Mouse (Mus musculus) hindbrain, embryonic 13.5 days (tissue): Measurements from ENCODE around the gene Cma2. TPM values are rescaled to one million over a fixed set of nuclear protein-coding genes. Genes with fewer than 3 reads are reported as not detected.
"Not testable (repeated sequence)": the region's sequence is repeated elsewhere in the genome, so short reads cannot be mapped to it uniquely, and the experiment has no call there.

Experiments used
- ATAC-seq: fragments of 200-750 bp; cut with Nextera tagmentation; 2 replicates; pipeline ENCODE4 v1.8.0; 2017; ENCODE audit warnings: moderate TSS enrichment; ENCODE audit not compliant: low FRiP score
- H3K27ac ChIP-seq: fragments of 300-500 bp; sonication (generic); 2 replicates; pipeline ENCODE4 v1.5.1; 2015; ENCODE audit warnings: inconsistent platforms, mild to moderate bottlenecking, moderate library complexity
- H3K27me3 ChIP-seq: fragments of 300-500 bp; sonication (generic); 2 replicates; pipeline ENCODE4 v1.6.1; 2015; ENCODE audit warnings: mild to moderate bottlenecking, inconsistent platforms
- H3K36me3 ChIP-seq: fragments of 300-500 bp; sonication (generic); 2 replicates; pipeline ENCODE4 v1.6.1; 2015; ENCODE audit warnings: mild to moderate bottlenecking, inconsistent platforms
- H3K4me1 ChIP-seq: fragments of 300-500 bp; sonication (generic); replicated peaks from 2 replicates; pipeline ENCODE4 v1.6.1; 2015; ENCODE audit warnings: inconsistent platforms
- H3K4me2 ChIP-seq: fragments of 300-500 bp; sonication (generic); 2 replicates; pipeline ENCODE4 v1.6.1; 2015; ENCODE audit warnings: inconsistent platforms, mild to moderate bottlenecking, moderate library complexity
- H3K4me3 ChIP-seq: fragments of 300-500 bp; sonication (generic); 2 replicates; pipeline ENCODE4 v1.5.1; 2015; ENCODE audit warnings: mild to moderate bottlenecking, inconsistent platforms
- H3K9ac ChIP-seq: fragments of 300-500 bp; sonication (generic); 2 replicates; pipeline ENCODE4 v1.6.1; 2015; ENCODE audit warnings: mild to moderate bottlenecking, inconsistent platforms
- H3K9me3 ChIP-seq: fragments of 300-500 bp; sonication (generic); 2 replicates; pipeline ENCODE4 v1.6.1; 2016; ENCODE audit warnings: inconsistent platforms
- WGBS: fragments of 180-500 bp; shearing (Covaris S2); methylation state at CpG from one replicate; pipeline ENCODE4 v1.1.7; 2015; 5-methylcytosine and 5-hydroxymethylcytosine counted together
- polyA plus RNA-seq: library from polyadenylated mRNA; unstranded; fragments of >200 nt; fragmentation: Nextera tagmentation; extraction: Ambion mirVana; gene quantifications from 2 replicates; pipeline ENCODE4 v1.2.1, GENCODE M21; 2015

Cma2 gene
- polyA plus RNA-seq, 1 experiment from 2014 or later: not detected

DNA sequence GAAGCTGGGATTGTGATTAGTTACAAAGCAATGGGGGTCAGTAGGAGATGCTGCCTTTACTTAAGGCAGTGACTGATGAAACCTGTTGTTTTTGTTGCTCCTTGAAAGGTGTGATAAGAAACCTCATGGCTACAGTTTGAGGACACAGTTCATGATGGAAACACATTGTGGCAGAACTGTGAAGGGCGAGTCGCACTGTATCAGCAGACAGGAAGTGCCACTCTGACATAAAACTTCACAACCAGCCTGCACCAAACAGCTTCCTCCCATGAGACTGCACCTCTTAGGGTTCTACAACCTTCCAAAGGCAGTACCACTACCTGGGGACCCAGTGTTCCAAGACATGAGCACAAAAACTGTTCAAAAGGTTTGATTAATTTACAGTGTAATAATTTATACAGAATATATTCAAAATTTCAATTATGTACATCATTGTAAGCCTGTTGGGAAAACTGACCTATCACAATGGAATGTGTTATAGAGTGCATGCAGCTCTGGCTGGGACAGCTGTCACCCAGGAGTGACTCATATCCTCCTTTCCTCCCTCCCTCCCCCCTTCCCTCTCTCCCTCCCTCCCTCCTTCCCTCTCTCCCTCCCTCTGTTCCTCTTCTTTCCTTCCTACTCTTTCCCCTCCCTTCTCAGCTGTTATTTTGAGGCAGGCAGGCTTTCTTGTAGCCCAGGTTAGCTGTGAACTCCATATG, 4.4 kb upstream of the Cma2 start:
- 85% methylated on average over 2 of the region's 2 CpGs for WGBS
- Histone ChIP-seq H3K27me3 (no peaks in the 10 kb centered on the region), H3K9me3 (no peaks in the 10 kb centered on the region), H3K4me2 (no peak overlapping the region), H3K4me3 (no peak overlapping the region), H3K27ac (no peak overlapping the region), H3K9ac (no peak overlapping the region), H3K36me3 (no peaks in the 10 kb centered on the region), H3K4me1 (no peaks in the 10 kb centered on the region)
- no peak for ATAC-seq

DNA sequence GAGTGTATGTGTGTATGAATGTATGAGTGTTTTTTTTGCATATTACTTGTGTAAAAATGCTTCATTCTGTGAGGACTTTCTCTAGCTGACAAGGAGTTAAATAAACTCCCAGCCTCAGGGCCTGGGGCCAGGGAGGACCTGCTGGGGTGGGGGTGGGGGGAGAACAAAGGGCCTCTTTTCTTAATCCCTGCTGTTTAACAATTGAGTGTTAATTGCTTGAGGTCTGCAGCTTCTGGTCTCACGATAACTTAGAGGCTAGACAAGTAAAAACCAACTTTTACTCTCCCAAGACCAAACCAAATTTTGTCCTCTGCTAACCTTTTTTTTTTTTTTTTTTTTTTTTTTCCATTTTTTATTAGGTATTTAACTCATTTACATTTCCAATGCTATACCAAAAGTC, 12.5 kb downstream of the Cma2 start:
- Histone ChIP-seq H3K9ac (no peak overlapping the region), H3K27ac (no peak overlapping the region), H3K36me3 (no peaks in the 10 kb centered on the region), H3K4me3 (no peak overlapping the region), H3K27me3 (no peaks in the 10 kb centered on the region), H3K9me3 (no peaks in the 10 kb centered on the region), H3K4me2 (no peak overlapping the region), H3K4me1 (no peaks in the 10 kb centered on the region)
- 0% methylated on average over 1 of the region's 1 CpGs for WGBS
- no peak for ATAC-seq

DNA sequence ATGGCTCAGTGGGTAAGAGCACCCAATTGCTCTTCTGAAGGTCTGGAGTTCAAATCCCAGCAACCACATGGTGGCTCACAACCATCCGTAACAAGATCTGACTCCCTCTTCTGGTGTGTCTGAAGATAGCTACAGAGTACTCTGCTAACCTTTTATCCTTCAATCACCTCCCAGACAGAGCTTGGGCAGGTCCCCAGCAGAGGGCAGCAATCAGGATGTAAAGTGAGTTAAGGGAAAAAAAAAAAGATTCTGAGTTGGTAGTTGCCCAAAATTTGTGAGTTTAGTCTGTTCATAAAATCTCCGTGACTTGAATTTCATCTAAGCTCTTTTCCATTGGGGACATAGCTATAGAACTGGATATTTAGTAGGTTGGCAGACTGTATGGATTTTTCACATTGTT, 13.1 kb downstream of the Cma2 start:
- not testable (repeated sequence) for H3K4me1 ChIP-seq, H3K9me3 ChIP-seq, H3K27me3 ChIP-seq, H3K36me3 ChIP-seq, H3K4me2 ChIP-seq, H3K27ac ChIP-seq, H3K4me3 ChIP-seq, H3K9ac ChIP-seq, ATAC-seq
- 48% methylated on average over 2 of the region's 2 CpGs for WGBS

DNA sequence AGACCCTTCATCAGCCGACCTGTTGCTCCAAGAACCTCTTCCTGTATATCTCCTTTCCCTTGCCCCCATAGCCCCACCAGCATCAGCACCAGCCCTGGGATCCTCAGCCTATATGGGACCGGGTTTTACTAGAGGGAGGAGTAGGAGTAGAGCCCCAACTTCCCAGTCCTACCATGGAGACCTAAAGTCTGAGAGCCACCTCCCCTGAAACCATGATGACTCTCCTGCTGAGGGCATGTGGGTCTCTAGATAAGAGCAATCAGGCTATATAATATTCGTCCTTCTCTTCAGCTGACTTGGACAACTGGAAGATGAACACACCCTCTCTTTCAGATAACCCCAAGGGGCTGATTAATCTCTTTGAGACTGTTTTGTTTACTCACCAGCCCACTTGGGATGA, 36.7 kb downstream of the Cma2 start:
- WGBS: 100% methylated on average over 2 of the region's 3 CpGs
- H3K4me2 ChIP-seq, H3K4me1 ChIP-seq: not testable (repeated sequence)

DNA sequence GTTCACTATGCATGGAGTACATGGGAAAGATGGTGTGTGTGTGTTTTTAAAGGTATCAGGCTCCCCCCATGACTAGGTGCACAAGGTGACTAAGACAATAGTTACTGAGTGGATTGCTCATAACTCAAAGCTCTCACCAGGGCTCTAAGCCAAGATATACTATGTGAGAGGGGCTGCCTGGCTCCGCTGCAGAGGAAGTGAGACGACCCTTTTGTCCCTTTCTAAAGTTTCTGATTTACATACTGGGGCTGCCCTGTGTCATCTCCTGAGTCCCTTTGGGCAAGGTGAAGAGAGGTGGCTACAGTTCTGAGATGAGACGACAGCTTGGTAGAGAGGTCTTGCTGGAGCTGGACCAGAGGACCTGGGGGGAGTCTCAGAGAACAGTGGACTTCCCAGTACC, 62.4 kb downstream of the Cma2 start:
- Histone ChIP-seq H3K27me3 (no peaks in the 10 kb centered on the region), H3K36me3 (no peaks in the 10 kb centered on the region), H3K9me3 (no peaks in the 10 kb centered on the region), H3K9ac (no peak overlapping the region), H3K27ac (no peak overlapping the region), H3K4me3 (no peak overlapping the region), H3K4me1 (no peaks in the 10 kb centered on the region), H3K4me2 (no peak overlapping the region)
- 79% methylated on average over 3 of the region's 3 CpGs for WGBS
- no peak for ATAC-seq

More for the DNA sequence above, 36.7 kb downstream of the Cma2 start:
- H3K9ac ChIP-seq, H3K36me3 ChIP-seq, H3K9me3 ChIP-seq, H3K27me3 ChIP-seq, H3K4me3 ChIP-seq, ATAC-seq, H3K27ac ChIP-seq: not testable (repeated sequence)

DNA sequence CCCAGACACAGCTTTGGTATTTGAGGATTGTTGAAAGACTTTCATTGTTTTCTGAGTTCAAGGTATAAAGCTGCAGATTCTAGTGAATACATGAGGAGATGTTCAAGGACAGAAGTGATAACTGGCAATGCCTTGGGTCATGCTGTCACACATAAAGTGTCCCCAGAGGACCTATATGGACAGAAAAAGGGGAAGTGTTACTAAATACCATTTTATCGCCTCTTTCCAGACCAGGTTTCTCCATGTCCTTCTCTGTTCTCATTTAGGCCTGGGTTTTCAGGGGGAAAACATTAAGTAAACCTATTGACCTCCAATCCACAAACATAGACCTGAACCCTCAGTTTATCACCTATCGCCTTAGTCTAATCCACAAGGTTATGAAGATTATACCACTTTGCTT, 63.1 kb downstream of the Cma2 start:
- WGBS: 92% methylated on average over 2 of the region's 2 CpGs
- no peak overlapping the region for H3K9ac ChIP-seq
- no peak overlapping the region for H3K4me3 ChIP-seq
- no peaks in the 10 kb centered on the region for H3K9me3 ChIP-seq
- ATAC-seq: no peak
- H3K36me3 ChIP-seq: no peaks in the 10 kb centered on the region
- no peak overlapping the region for H3K4me2 ChIP-seq
- no peak overlapping the region for H3K27ac ChIP-seq
- H3K4me1 ChIP-seq: no peaks in the 10 kb centered on the region
- no peaks in the 10 kb centered on the region for H3K27me3 ChIP-seq

DNA sequence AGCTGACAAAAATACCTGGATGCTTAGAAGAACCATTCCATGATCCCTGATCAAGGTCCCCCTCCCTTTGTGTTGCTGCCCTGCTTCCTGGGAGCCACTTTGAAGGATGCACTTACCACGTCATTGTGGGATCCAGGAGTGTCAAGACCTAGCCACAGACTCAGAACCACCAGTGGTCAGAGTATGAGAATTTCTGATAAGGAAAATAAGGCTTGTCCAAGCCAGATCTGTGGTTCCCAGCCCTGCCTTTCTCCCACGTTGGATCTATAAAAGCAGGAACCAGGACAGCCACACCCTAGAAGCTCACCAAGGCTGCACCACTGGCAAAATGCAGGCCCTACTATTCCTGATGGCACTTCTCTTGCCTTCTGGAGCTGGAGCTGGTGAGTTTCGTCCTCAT, 66.9 kb downstream of the Cma2 start, which contains the start of gene Mcpt1:
Mcpt1 (plus strand) TSS at position 301 of the 400 bp plus-strand sequence.
- H3K4me3 ChIP-seq, H3K27me3 ChIP-seq, H3K36me3 ChIP-seq, H3K4me2 ChIP-seq, ATAC-seq, H3K27ac ChIP-seq, H3K4me1 ChIP-seq, H3K9me3 ChIP-seq, H3K9ac ChIP-seq: not testable (repeated sequence)
- 82% methylated on average over 3 of the region's 3 CpGs for WGBS

DNA sequence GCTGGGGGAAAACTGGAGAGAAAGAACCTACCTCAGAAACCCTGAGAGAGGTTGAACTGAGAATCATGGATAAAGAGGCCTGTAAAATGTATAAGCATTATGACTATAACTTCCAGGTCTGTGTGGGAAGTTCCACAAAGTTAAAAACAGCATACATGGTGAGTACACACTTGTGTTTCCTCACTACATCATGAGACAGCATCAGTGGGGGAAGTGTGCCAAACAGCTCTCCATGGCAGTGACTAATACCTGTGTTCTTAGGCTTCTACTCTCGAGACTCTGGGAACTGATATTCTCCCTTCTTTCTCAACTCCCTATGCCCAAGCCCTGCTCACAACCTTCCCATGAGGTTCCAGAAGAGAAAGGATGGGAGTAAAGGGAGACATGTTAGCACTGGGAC, 68.7 kb downstream of the Cma2 start:
- Histone ChIP-seq H3K4me3 (no peak overlapping the region), H3K9ac (no peak overlapping the region), H3K4me1 (no peaks in the 10 kb centered on the region), H3K27ac (no peak overlapping the region), H3K4me2 (no peak overlapping the region), H3K36me3 (no peaks in the 10 kb centered on the region), H3K27me3 (no peaks in the 10 kb centered on the region), H3K9me3 (no peaks in the 10 kb centered on the region)
- no peak for ATAC-seq
- 67% methylated on average over 1 of the region's 1 CpGs for WGBS

DNA sequence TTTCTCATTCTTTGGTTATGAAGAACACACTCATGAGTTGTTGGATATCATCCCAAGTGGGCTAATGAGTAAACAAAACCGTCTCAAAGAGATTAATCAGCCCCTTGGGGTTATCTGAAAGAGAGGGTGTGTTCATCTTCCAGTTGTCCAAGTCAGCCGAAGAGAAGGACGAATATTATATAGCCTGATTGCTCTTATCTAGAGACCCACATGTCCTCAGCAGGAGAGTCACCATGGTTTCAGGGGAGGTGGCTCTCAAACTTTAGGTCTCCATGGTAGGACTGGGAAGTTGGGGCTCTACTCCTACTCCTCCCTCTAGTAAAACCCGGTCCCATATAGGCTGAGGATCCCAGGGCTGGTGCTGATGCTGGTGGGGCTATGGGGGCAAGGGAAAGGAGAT, 70.5 kb downstream of the Cma2 start:
- H3K36me3 ChIP-seq, H3K4me1 ChIP-seq, H3K27ac ChIP-seq, H3K27me3 ChIP-seq, ATAC-seq, H3K4me3 ChIP-seq, H3K9ac ChIP-seq, H3K4me2 ChIP-seq, H3K9me3 ChIP-seq: not testable (repeated sequence)
- WGBS: 94% methylated on average over 4 of the region's 4 CpGs

Other genes with a start within 250 kb of the Cma2 start
- 0.19 and 0.47 TPM in 2 replicates for gene Tgm1, start 237.1 kb upstream of the Cma2 start, polyA plus RNA-seq
- 56.4 and 57.0 TPM in 2 replicates for gene Rabggta, start 228.7 kb upstream of the Cma2 start, polyA plus RNA-seq
- gene Dhrs1, start 205.3 kb upstream of the Cma2 start, polyA plus RNA-seq: 77.4 and 79.2 TPM in 2 replicates
- gene Nop9, start 205.3 kb upstream of the Cma2 start, polyA plus RNA-seq: 28.7 and 33.5 TPM in 2 replicates
- gene Cideb, start 192.5 kb upstream of the Cma2 start, polyA plus RNA-seq: 0.25 TPM in 2 replicates
- gene Ltb4r2, start 189.6 kb upstream of the Cma2 start, polyA plus RNA-seq: 0.43 and 0.56 TPM in 2 replicates
- 0.32 and 0.74 TPM in 2 replicates for gene Ltb4r1, start 185.0 kb upstream of the Cma2 start, polyA plus RNA-seq
- gene Adcy4, start 166.9 kb upstream of the Cma2 start, polyA plus RNA-seq: 5.3 and 6.0 TPM in 2 replicates
- 2.6 and 3.7 TPM in 2 replicates for gene Ripk3, start 162.1 kb upstream of the Cma2 start, polyA plus RNA-seq
- 10.8 and 12.0 TPM in 2 replicates for gene Nfatc4, start 127.8 kb upstream of the Cma2 start, polyA plus RNA-seq
- gene Nynrin, start 97.0 kb upstream of the Cma2 start, polyA plus RNA-seq: 11.7 and 11.9 TPM in 2 replicates
- 0.14 and 0.27 TPM in 2 replicates for gene Cbln3, start 66.6 kb upstream of the Cma2 start, polyA plus RNA-seq
- 10.0 and 11.1 TPM in 2 replicates for gene Khnyn, start 66.0 kb upstream of the Cma2 start, polyA plus RNA-seq
- 115 and 124 TPM in 2 replicates for gene Sdr39u1, start 50.7 kb upstream of the Cma2 start, polyA plus RNA-seq
- gene Cma1, start 6.3 kb upstream of the Cma2 start, polyA plus RNA-seq: 0.43 TPM in 1 of 2 replicates, not detected in the other
- gene Mcpt1, start 67.0 kb downstream of the Cma2 start, polyA plus RNA-seq: not detected in 2 replicates
- gene Mcpt9, start 79.5 kb downstream of the Cma2 start, polyA plus RNA-seq: not detected in 2 replicates
- gene Mcpt2, start 91.1 kb downstream of the Cma2 start, polyA plus RNA-seq: not detected in 2 replicates
- gene Mcpt4, start 111.3 kb downstream of the Cma2 start, polyA plus RNA-seq: not detected in 2 replicates
- not detected in 2 replicates for gene Mcpt8, start 134.3 kb downstream of the Cma2 start, polyA plus RNA-seq
- gene Ctsg, start 151.6 kb downstream of the Cma2 start, polyA plus RNA-seq: not detected in 2 replicates
- not detected in 2 replicates for gene Gzme, start 169.6 kb downstream of the Cma2 start, polyA plus RNA-seq
- gene Gzmd, start 181.6 kb downstream of the Cma2 start, polyA plus RNA-seq: not detected in 2 replicates
- not detected in 2 replicates for gene Gzmg, start 208.6 kb downstream of the Cma2 start, polyA plus RNA-seq
- gene Gzmn, start 223.6 kb downstream of the Cma2 start, polyA plus RNA-seq: not detected in 2 replicates